Mouse (Mus musculus) embryonic facial prominence, embryonic 13.5 days (tissue): Measurements from ENCODE around the gene Cldn4. TPM values are rescaled to one million over a fixed set of nuclear protein-coding genes. Genes with fewer than 3 reads are reported as not detected.

Experiments used
- ATAC-seq: fragments of 200-750 bp; cut with Nextera tagmentation; 2 replicates; pipeline ENCODE4 v1.8.0; 2017; ENCODE audit warnings: low read depth; ENCODE audit not compliant: insufficient number of reproducible peaks, insufficient read depth, low FRiP score, low TSS enrichment
- H3K27ac ChIP-seq: fragments of 300-500 bp; sonication (generic); 2 replicates; pipeline ENCODE4 v1.5.1; 2015; ENCODE audit warnings: moderate library complexity, mild to moderate bottlenecking, inconsistent platforms
- H3K27me3 ChIP-seq: fragments of 300-500 bp; sonication (generic); 2 replicates; pipeline ENCODE4 v1.6.1; 2015; ENCODE audit warnings: mild to moderate bottlenecking, inconsistent platforms
- H3K36me3 ChIP-seq: fragments of 300-500 bp; sonication (generic); 2 replicates; pipeline ENCODE4 v1.6.1; 2015; ENCODE audit warnings: mild to moderate bottlenecking, inconsistent platforms
- H3K4me1 ChIP-seq: fragments of 300-500 bp; sonication (generic); 2 replicates; pipeline ENCODE4 v1.6.1; 2015; ENCODE audit warnings: inconsistent platforms
- H3K4me2 ChIP-seq: fragments of 300-500 bp; sonication (generic); 2 replicates; pipeline ENCODE4 v1.6.1; 2015; ENCODE audit warnings: moderate library complexity, mild to moderate bottlenecking, inconsistent platforms
- H3K4me3 ChIP-seq: fragments of 300-500 bp; sonication (generic); 2 replicates; pipeline ENCODE4 v1.5.1; 2015; ENCODE audit warnings: mild to moderate bottlenecking, inconsistent platforms
- H3K9ac ChIP-seq: fragments of 300-500 bp; sonication (generic); 2 replicates; pipeline ENCODE4 v1.6.1; 2015; ENCODE audit warnings: mild to moderate bottlenecking, inconsistent platforms
- H3K9me3 ChIP-seq: fragments of 300-500 bp; sonication (generic); 2 replicates; pipeline ENCODE4 v1.6.1; 2016; ENCODE audit warnings: inconsistent platforms
- WGBS: fragments of 180-500 bp; shearing (Covaris S2); methylation state at CpG from one replicate; pipeline ENCODE4 v1.1.7; 2015; ENCODE audit warnings: mixed read lengths; 5-methylcytosine and 5-hydroxymethylcytosine counted together
- polyA plus RNA-seq: library from polyadenylated mRNA; unstranded; fragments of >200 nt; fragmentation: Nextera tagmentation; extraction: Ambion mirVana; gene quantifications from 2 replicates; pipeline ENCODE4 v1.2.1, GENCODE M21; 2015

Gene Cldn4
- polyA plus RNA-seq, 1 experiment from 2014 or later, result 22.9 TPM

DNA sequence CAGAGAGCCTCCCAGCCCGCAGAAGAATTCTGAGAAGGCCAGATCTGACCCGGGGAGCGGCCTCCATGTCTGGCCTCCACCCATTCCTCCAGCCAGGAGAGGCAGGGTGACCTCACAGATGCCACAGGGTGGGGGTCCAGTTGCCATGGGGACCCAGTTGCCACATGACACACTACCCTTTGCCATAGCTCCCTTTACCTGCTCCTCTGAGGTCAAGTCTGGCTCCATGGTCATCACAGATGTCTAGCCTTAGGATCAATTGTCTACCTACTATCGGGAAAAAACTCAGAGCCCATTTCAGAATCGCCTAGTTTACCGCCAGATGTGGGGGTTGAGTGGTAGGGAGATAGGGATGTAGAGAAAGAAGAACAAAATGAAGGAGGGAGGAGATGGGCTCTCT lies 40.1 kb downstream of the Cldn4 start, which contains the start of gene Tmem270:
Gene Tmem270, minus strand, starts transcription at position 101 of the 400 bp plus-strand sequence.
- no peak within 1 kb of the TSS for H3K27ac ChIP-seq
- no peak within 1 kb of the TSS for H3K4me2 ChIP-seq
- no peaks in the 10 kb centered on the region for H3K27me3 ChIP-seq
- no peak within 1 kb of the TSS for H3K9ac ChIP-seq
- WGBS, result 77% methylated on average over 6 of the region's 6 CpGs
- H3K4me1 ChIP-seq, result no peaks in the 10 kb centered on the region; the same call in 1 of the 2 replicates
- H3K4me3 ChIP-seq, result no peak within 1 kb of the TSS
- H3K9me3 ChIP-seq, result no peaks in the 10 kb centered on the region
- no peak for ATAC-seq
- no peaks in the 10 kb centered on the region for H3K36me3 ChIP-seq

DNA sequence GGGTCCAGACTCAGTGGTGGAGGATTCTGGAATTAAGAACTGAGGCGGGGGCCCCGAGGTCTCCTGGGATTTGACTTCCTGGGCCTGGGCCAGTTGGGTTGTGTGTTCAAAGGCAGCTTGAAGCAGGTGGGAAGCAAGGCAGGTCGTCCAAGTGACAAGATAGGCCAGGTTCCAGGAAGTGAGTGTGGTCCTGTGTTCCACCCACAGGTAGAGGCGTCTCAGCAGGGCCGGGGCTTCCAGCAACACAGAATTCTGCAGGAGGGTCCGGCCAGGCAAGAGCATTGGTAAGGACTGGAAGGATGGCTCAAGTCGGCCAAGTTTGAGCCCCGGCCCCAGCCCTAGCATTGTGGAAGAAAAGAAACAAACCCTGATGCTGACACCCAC lies 45.1 kb downstream of the Cldn4 start:
- Histone ChIP-seq H3K9ac (no peak overlapping the region), H3K36me3 (no peaks in the 10 kb centered on the region), H3K9me3 (no peaks in the 10 kb centered on the region), H3K27ac (no peak overlapping the region), H3K4me3 (no peak overlapping the region), H3K4me1 (peaks cover 15% of the 10 kb centered on the region), H3K4me2 (no peak overlapping the region), H3K27me3 (no peaks in the 10 kb centered on the region)
- 66% methylated on average over 8 of the region's 8 CpGs for WGBS
- no peak for ATAC-seq

DNA sequence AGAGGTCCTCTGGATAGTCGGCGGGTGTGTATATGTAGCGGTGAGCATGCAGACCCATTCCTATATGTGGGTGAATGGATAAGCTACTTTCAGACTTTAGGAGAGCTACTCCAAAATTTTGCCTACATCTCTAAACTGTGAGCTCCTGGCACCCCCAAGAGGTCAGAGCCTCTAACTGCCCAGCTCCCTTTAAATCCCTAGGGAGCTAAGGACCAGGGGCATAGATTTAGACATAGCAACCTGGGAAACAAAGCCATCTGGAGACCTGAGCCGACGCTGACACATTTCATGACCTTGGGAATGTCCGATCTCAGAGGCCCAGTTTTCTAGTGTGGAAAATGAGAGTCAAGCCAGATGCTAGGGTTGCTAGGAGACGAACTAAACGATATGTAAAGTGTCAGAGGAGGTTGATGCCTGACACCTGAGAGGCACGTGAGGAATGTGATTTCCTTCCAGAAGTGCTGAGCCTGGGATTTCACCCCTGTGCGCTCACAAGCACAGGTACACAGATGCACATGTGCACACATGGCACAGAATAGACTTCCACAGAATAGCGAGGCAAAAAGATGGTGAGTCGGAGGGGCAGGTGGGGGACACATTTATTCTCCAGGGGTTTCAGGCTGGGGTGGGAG lies 45.6 kb downstream of the Cldn4 start:
- H3K27ac ChIP-seq, result no peak overlapping the region
- 29% methylated on average over 12 of the region's 12 CpGs for WGBS
- H3K9me3 ChIP-seq, result no peaks in the 10 kb centered on the region
- H3K4me1 ChIP-seq, result peaks cover 20% of the 10 kb centered on the region
- H3K36me3 ChIP-seq, result no peaks in the 10 kb centered on the region
- no peak overlapping the region for H3K9ac ChIP-seq
- ATAC-seq, result peak; percentile 48; the same call in 1 of the 2 replicates
- no peak overlapping the region for H3K4me3 ChIP-seq
- H3K27me3 ChIP-seq, result no peaks in the 10 kb centered on the region
- no peak overlapping the region for H3K4me2 ChIP-seq

DNA sequence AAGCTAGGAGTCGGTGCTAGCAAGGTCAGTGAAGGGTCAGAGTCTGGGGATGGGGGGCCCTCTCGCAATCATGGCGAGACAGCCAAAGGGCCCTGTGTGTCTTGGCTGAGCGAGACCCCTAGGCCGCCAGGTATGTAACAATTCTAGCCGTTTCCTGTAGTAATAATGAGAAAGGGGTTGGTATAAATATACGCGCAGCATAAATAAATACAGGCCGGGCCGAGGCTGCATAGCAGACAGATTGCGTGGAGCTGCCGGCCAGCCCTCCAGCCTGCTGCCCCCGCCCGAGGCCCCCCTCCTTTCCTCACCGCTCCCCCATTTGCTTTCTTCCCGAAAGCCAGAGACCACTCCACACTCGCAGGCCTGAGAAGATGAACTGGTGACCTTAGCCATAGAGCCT lies 49.1 kb downstream of the Cldn4 start:
- H3K9me3 ChIP-seq, result no peaks in the 10 kb centered on the region
- 53% methylated on average over 17 of the region's 17 CpGs for WGBS
- no peaks in the 10 kb centered on the region for H3K27me3 ChIP-seq
- no peak overlapping the region for H3K9ac ChIP-seq
- no peaks in the 10 kb centered on the region for H3K36me3 ChIP-seq
- no peak for ATAC-seq
- no peak overlapping the region; the same call in 1 of the 2 replicates for H3K27ac ChIP-seq
- H3K4me3 ChIP-seq, result no peak overlapping the region
- H3K4me2 ChIP-seq, result no peak overlapping the region
- peaks cover 50% of the 10 kb centered on the region for H3K4me1 ChIP-seq

DNA sequence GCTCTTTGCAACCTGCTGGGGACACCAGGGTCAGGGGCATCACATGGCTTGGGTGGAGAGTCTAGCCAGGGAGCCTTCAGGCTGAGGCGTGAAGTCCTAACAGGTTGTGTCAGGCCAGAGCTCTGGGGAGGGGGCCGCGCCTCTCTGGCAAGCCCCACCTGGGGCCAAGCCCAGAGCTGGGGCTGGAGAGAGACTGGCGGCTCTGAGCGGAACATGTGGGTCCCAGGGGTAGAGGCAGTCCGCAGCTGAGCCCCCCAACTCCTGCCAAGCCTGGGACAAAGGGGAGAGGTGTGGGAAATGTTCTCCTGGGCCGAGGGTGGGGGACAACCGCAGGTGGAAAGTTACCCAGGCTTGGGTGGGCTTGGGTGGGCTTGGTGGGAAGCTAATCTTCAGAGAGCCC lies 49.8 kb downstream of the Cldn4 start:
- 75% methylated on average over 8 of the region's 8 CpGs for WGBS
- no peak overlapping the region for H3K4me2 ChIP-seq
- no peak overlapping the region for H3K27ac ChIP-seq
- H3K4me1 ChIP-seq, result peaks cover 50% of the 10 kb centered on the region
- H3K27me3 ChIP-seq, result no peaks in the 10 kb centered on the region
- H3K9me3 ChIP-seq, result no peaks in the 10 kb centered on the region
- no peak overlapping the region for H3K9ac ChIP-seq
- no peaks in the 10 kb centered on the region for H3K36me3 ChIP-seq
- no peak overlapping the region for H3K4me3 ChIP-seq
- no peak for ATAC-seq

DNA sequence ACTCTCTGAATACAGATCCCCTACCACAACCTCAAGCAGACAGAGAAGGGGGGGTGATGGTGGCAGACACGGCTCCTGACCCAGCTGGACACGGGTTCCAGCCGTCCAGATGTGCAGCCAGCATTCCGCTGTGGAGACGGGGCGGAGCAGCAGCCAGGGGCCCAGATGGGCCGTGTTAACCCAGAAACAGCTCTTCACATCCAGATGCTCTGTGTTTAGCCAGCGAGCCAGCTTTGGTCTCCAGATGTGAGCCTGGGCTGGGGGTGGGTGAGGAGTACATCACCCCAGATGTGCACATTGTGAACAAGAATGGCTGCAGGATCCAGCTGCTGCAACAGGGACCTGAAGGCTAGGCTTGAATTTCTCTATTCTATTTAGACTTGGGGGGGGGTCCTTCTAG lies 51.4 kb downstream of the Cldn4 start:
- no peak overlapping the region for H3K9ac ChIP-seq
- 14% methylated on average over 8 of the region's 8 CpGs for WGBS
- peaks cover 55% of the 10 kb centered on the region for H3K4me1 ChIP-seq
- no peak overlapping the region for H3K4me2 ChIP-seq
- no peaks in the 10 kb centered on the region for H3K9me3 ChIP-seq
- H3K27ac ChIP-seq, result peak overlapping the region; percentile 48
- H3K27me3 ChIP-seq, result no peaks in the 10 kb centered on the region
- ATAC-seq, result peak; percentile 63
- no peaks in the 10 kb centered on the region for H3K36me3 ChIP-seq
- no peak overlapping the region for H3K4me3 ChIP-seq

Other genes with a start within 250 kb of the Cldn4 start
- gene Eln, start 199.6 kb downstream of the Cldn4 start, polyA plus RNA-seq, result 81.1 and 93.0 TPM in 2 replicates
- gene Tmem270, start 40.2 kb downstream of the Cldn4 start, polyA plus RNA-seq, result not detected in 2 replicates
- 0.39 and 2.8 TPM in 2 replicates for gene Cldn13, start 31.4 kb downstream of the Cldn4 start, polyA plus RNA-seq
- 21.1 and 21.4 TPM in 2 replicates for gene Mettl27, start 14.6 kb downstream of the Cldn4 start, polyA plus RNA-seq
- gene Cldn3, start 39.3 kb upstream of the Cldn4 start, polyA plus RNA-seq, result 14.8 and 26.4 TPM in 2 replicates
- gene Abhd11, start 62.2 kb upstream of the Cldn4 start, polyA plus RNA-seq, result 57.4 and 59.4 TPM in 2 replicates
- gene Stx1a, start 76.5 kb upstream of the Cldn4 start, polyA plus RNA-seq, result 12.9 and 21.7 TPM in 2 replicates
- gene Dnajc30, start 117.3 kb upstream of the Cldn4 start, polyA plus RNA-seq, result 35.2 and 38.8 TPM in 2 replicates
- gene Bud23, start 118.0 kb upstream of the Cldn4 start, polyA plus RNA-seq, result 132 and 147 TPM in 2 replicates
- gene Vps37d, start 131.3 kb upstream of the Cldn4 start, polyA plus RNA-seq, result 13.7 and 17.8 TPM in 2 replicates
- gene Mlxipl, start 143.0 kb upstream of the Cldn4 start, polyA plus RNA-seq, result 3.5 and 3.9 TPM in 2 replicates
- 25.6 and 25.7 TPM in 2 replicates for gene Tbl2, start 202.7 kb upstream of the Cldn4 start, polyA plus RNA-seq
- 48.3 and 52.1 TPM in 2 replicates for gene Bcl7b, start 221.3 kb upstream of the Cldn4 start, polyA plus RNA-seq
- gene Baz1b, start 240.3 kb upstream of the Cldn4 start, polyA plus RNA-seq, result 54.7 and 55.7 TPM in 2 replicates